Mouse (Mus musculus) C2C12 (cell line): ENCODE measurements around the gene 4930558K02Rik. TPM values are rescaled to one million over a fixed set of nuclear protein-coding genes. Genes with fewer than 3 reads are reported as not detected.

Experiments
- H3K27me3 ChIP-seq: one replicate; pipeline ENCODE4 v1.6.1; 2011; ENCODE audit not compliant: control insufficient read depth, insufficient read depth, insufficient read length
- H3K36me3 ChIP-seq: one replicate; pipeline ENCODE4 v1.6.1; 2011; ENCODE audit not compliant: control insufficient read depth, insufficient read depth
- H3K4me3 ChIP-seq: one replicate; pipeline ENCODE4 v1.5.1; 2011; ENCODE audit warnings: mild to moderate bottlenecking, control low read depth; ENCODE audit not compliant: poor library complexity, insufficient read depth, severe bottlenecking
- H3K79me2 ChIP-seq: one replicate; pipeline ENCODE4 v1.6.1; 2011; ENCODE audit not compliant: control insufficient read depth, insufficient read depth
- H3K79me3 ChIP-seq: one replicate; pipeline ENCODE4 v1.6.1; 2011; ENCODE audit warnings: low read depth, control low read depth
- H3ac ChIP-seq: one replicate; pipeline ENCODE3; 2011; ENCODE audit warnings: low read depth; ENCODE audit not compliant: control insufficient read depth, insufficient read length
- CEBPB ChIP-seq: IDR thresholded peaks from one replicate; pipeline ENCODE4 v1.6.1; 2011; ENCODE audit warnings: low read depth, mild to moderate bottlenecking, control low read depth, moderate library complexity
- CTCF ChIP-seq: IDR thresholded peaks from one replicate; pipeline ENCODE4 v1.5.1; 2011; ENCODE audit not compliant: control insufficient read depth, insufficient read depth, insufficient read length
- FOSL1 ChIP-seq: IDR thresholded peaks from one replicate; pipeline ENCODE4 v1.8.0; 2011; ENCODE audit warnings: mild to moderate bottlenecking, low read length; ENCODE audit not compliant: poor library complexity, insufficient read depth, severe bottlenecking
- MAX ChIP-seq: IDR thresholded peaks from one replicate; pipeline ENCODE4 v1.6.1; 2011; ENCODE audit warnings: mild to moderate bottlenecking, control low read depth
- MYOD1 ChIP-seq: IDR thresholded peaks from one replicate; pipeline ENCODE4 v1.6.1; 2011; ENCODE audit warnings: low read depth; ENCODE audit not compliant: control insufficient read depth, insufficient read length
- MYOG ChIP-seq: IDR thresholded peaks from one replicate; pipeline ENCODE4 v1.6.1; 2011; ENCODE audit not compliant: control insufficient read depth, insufficient read length; ENCODE audit errors: extremely low read depth
- USF1 ChIP-seq: IDR thresholded peaks from one replicate; pipeline ENCODE4 v1.6.1; 2011; ENCODE audit warnings: low read depth, mild to moderate bottlenecking, control low read depth, moderate library complexity
- polyA plus RNA-seq: library from polyadenylated mRNA; unstranded; fragments of >200 nt; fragmentation: generic; extraction: Trizol; gene quantifications from one replicate; pipeline ENCODE4 v1.2.1, GENCODE M21; 2012; ENCODE audit warnings: missing spikeins

4930558K02Rik gene
- polyA plus RNA-seq, 1 experiment: not detected

DNA sequence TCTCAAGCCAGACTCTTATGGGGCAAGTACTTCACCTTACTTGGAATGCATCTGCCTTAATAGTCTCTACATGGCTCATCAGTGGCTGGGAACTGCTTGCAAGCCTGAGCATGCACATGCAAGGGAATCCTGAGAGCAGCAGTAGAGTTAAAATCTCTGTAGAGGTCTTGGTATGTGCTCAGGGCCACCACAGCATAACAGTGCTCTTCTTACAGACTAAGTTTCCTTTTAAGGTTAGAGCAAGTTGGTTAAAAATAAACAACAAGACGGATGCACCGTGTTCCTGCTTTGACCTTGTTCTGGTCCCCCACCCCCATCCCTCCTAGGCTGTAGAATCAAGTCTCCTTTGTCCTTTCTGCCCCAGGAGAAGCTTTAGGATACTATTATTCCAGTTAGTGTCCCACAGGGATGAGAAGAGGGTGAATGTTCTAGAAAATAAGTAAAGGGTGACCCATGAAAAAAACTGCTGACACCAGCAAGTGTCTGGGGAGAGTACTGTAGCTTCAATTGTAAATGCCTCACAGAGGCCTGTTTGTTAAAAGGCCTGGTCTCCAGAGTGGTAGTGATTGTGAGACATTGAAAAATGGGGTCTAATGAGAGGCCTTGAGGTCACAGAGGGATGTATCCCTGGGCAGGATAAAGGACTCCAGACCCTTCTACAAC lies 71.5 kb downstream of the 4930558K02Rik start:
- Histone ChIP-seq H3K36me3 (no peaks in the 10 kb centered on the region), H3K4me3 (no peak overlapping the region), H3K79me3 (no peaks in the 10 kb centered on the region), H3K27me3 (peaks cover 1% of the 10 kb centered on the region), H3ac (no peak overlapping the region), H3K79me2 (no peaks in the 10 kb centered on the region)
- TF ChIP-seq CEBPB (no peak), USF1 (no peak), FOSL1 (no peak), CTCF (no peak), MYOD1 (no peak), MYOG (no peak), MAX (no peak)

DNA sequence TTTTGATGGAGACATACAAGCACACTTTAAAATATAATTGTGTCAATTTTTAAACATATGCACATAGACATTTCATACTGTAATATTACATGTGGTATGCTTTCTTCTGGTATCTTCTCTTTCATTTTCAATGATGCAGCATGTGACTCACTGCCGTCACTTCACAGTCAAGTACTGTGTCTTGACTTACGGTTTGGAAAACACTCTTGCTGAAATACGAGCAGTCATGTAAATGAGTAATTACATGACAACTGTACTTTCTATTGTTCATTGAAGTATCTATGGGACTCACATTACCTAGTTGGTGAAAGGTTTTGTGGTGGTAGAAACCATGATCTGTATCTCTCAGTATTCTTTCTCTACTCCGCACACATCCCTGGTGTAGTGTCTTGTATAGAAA lies 72.3 kb downstream of the 4930558K02Rik start:
- H3ac ChIP-seq: no peak overlapping the region
- no peaks in the 10 kb centered on the region for H3K36me3 ChIP-seq
- peaks cover 3% of the 10 kb centered on the region for H3K27me3 ChIP-seq
- H3K79me2 ChIP-seq: no peaks in the 10 kb centered on the region
- no peaks in the 10 kb centered on the region for H3K79me3 ChIP-seq
- peak; percentile 33 for TF ChIP-seq USF1
- TF ChIP-seq MAX: no peak
- H3K4me3 ChIP-seq: no peak overlapping the region

DNA sequence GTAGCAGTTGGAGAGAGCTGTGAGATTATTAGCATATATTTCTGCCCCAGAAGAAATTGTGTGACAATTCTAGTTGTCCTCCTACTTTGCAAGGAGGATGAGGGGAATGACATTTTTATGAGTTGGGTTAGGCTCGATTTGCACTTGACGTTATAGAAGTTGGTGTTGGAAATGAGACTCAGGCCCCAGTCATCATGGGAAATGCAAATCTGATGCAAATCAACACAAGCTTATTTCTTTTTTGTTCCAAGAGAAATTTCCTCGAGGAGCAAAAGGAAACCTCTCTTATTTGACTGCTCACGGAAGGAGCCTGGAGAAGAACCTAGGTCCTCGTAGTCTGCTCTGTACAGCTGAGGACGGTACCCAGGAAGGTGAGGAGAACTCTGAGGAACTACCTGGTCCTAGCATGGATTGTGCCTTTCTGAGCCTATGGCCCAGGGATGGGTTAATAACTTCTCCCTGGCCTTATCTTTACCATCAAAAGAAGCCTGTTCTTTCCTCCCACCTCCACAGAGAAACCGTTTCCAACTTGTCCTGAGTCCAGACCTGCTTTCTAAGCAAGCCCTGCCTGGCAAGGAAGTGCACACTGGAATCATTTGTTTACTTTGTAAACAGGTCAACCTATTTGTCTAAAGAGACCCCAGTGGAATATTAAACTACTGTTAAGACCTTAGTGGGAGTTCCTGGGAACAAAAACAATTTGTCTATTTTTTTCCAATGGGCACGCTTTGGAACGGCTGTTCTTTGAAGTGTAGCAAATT lies 76.6 kb downstream of the 4930558K02Rik start:
- no peaks in the 10 kb centered on the region for H3K79me3 ChIP-seq
- H3K36me3 ChIP-seq: no peaks in the 10 kb centered on the region
- H3K27me3 ChIP-seq: peaks cover 6% of the 10 kb centered on the region
- TF ChIP-seq MYOG (no peak), FOSL1 (no peak), MYOD1 (no peak), CEBPB (no peak), MAX (no peak), CTCF (no peak), USF1 (no peak)
- no peaks in the 10 kb centered on the region for H3K79me2 ChIP-seq
- no peak overlapping the region for H3ac ChIP-seq
- no peak overlapping the region for H3K4me3 ChIP-seq

DNA sequence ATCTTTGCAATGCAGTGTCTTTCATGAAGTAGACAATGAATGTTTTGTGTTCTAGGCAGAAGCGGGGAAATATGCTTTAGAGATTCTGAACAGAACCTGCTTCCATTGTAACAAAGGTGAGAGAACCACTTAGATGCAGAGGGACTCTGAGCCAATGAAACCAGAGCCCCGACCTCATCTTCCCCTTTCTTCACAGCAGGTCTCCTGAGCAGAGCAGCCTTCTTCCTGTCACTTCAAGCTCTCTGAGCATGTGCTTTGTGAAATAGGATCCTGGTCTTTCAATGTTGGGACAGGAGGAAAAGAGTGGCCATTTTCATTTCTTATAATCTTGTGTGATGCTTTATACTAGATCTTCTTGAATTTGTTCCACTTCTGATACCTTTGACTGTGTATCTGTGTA lies 79.3 kb downstream of the 4930558K02Rik start:
- H3K79me3 ChIP-seq: no peaks in the 10 kb centered on the region
- H3K4me3 ChIP-seq: no peak overlapping the region

DNA sequence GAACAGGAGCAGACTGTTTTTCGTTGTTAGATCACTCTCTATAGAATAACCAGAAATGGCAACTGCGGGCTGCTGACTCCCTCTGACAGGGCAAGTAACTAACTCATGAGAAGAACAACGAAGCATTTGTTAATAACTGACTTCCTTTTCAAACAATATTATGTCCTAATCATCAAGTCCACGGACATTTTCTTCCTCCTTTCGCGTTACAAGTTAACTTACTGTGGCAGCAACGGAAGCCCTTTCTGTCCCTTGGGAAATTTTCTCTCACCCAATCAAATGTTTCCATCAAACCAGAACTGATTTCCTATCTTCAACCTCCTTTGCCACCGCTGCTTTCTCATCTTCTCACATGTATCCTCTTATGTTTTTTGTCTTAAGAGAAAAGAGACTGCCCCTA lies 82.2 kb downstream of the 4930558K02Rik start:
- H3K79me3 ChIP-seq: no peaks in the 10 kb centered on the region
- peaks cover 3% of the 10 kb centered on the region for H3K27me3 ChIP-seq
- no peaks in the 10 kb centered on the region for H3K36me3 ChIP-seq
- no peak overlapping the region for H3K4me3 ChIP-seq
- no peaks in the 10 kb centered on the region for H3K79me2 ChIP-seq
- TF ChIP-seq FOSL1: no peak
- TF ChIP-seq MYOG: no peak
- TF ChIP-seq MYOD1: no peak
- no peak for TF ChIP-seq MAX
- no peak overlapping the region for H3ac ChIP-seq

More for the DNA sequence above, 79.3 kb downstream of the 4930558K02Rik start:
- H3K79me2 ChIP-seq: no peaks in the 10 kb centered on the region
- no peak overlapping the region for H3ac ChIP-seq
- no peaks in the 10 kb centered on the region for H3K36me3 ChIP-seq
- no peak for TF ChIP-seq FOSL1
- TF ChIP-seq MYOD1: no peak
- TF ChIP-seq USF1: no peak
- TF ChIP-seq CEBPB: no peak
- TF ChIP-seq MAX: no peak
- no peak for TF ChIP-seq MYOG
- TF ChIP-seq CTCF: no peak
- H3K27me3 ChIP-seq: peaks cover 6% of the 10 kb centered on the region

DNA sequence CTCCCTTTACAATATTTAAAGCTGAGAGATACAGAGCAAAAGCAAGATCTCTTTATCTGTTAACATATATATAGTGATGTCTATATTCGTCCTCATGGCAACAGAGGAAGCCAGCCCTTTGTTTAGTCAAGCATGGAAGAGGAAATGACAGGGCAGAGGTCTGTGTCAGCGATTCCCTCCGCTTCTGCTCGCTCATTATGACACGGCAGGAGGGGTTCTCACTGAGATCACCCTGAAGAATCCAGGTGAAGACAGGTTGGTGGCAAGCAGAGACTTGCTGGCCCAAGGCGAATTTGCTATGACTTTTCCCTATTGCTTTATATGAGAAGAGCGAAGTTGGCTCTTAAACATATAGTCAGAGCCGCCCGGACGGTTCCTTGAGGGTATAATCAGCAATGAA lies 83.3 kb downstream of the 4930558K02Rik start:
- no peak for TF ChIP-seq MAX
- no peak for TF ChIP-seq MYOD1
- TF ChIP-seq CEBPB: no peak
- no peak for TF ChIP-seq MYOG
- no peak for TF ChIP-seq USF1
- TF ChIP-seq FOSL1: no peak
- no peak for TF ChIP-seq CTCF
- Histone ChIP-seq H3ac (no peak overlapping the region), H3K27me3 (no peaks in the 10 kb centered on the region), H3K4me3 (no peak overlapping the region), H3K36me3 (no peaks in the 10 kb centered on the region), H3K79me2 (no peaks in the 10 kb centered on the region), H3K79me3 (no peaks in the 10 kb centered on the region)
